Mouse (Mus musculus): ENCODE data around the gene Wnt5a. TPM values are rescaled to one million over a fixed set of nuclear protein-coding genes. Genes with fewer than 3 reads are reported as not detected.

The Wnt5a gene
- polyA plus RNA-seq, 1 experiment, result 22.6 TPM

- no peak for TF ChIP-seq CTCF (IDR thresholded peaks at IDR 0.05; ENCODE audit: borderline replicate concordance, extremely low read depth, insufficient read depth, insufficient read length)
- DNase-seq (ENCODE audit: low read depth), result no peak
Observed at GRCm38 (mm10) chr14:28531531-28531930, 27.0 kb downstream of the Wnt5a start.

DNA sequence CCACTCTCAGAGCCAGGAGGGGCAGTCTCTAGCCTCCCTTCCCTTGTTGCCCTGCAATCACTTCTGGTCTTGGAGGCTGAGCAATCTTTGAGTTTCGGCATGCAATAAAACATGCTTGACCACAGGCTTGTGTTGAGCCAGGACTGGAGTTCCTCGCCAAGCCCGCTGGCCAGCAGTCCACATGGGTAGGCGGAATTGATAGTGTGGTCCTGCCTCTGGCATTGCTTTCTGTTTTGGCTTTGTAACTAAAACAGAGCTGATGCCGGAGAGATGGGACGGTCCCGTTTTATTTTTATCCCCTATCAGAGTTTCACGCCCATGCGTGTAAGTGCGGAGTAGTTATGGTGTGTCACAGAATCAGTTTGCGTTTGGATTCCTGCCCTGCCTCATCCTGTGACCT, 28.4 kb downstream of the Wnt5a start:
- DNase-seq (ENCODE audit: low read depth), result no peak
- TF ChIP-seq POLR2A (IDR thresholded peaks at IDR 0.05; ENCODE audit: borderline replicate concordance, extremely low read depth, insufficient read depth, insufficient read length, poor library complexity, severe bottlenecking) (no peak), CTCF (IDR thresholded peaks at IDR 0.05; ENCODE audit: borderline replicate concordance, extremely low read depth, insufficient read depth, insufficient read length) (no peak)

GRCm38 (mm10) chr14:28533876-28534275, 29.3 kb downstream of the Wnt5a start:
- TF ChIP-seq CTCF (IDR thresholded peaks at IDR 0.05; ENCODE audit: borderline replicate concordance, extremely low read depth, insufficient read depth, insufficient read length), result no peak
- TF ChIP-seq POLR2A (IDR thresholded peaks at IDR 0.05; ENCODE audit: borderline replicate concordance, extremely low read depth, insufficient read depth, insufficient read length, poor library complexity, severe bottlenecking), result no peak
- DNase-seq (ENCODE audit: low read depth), result no peak

- DNase-seq (ENCODE audit: low read depth), result peak; percentile 88
- no peak for TF ChIP-seq CTCF (IDR thresholded peaks at IDR 0.05; ENCODE audit: borderline replicate concordance, extremely low read depth, insufficient read depth, insufficient read length)
- no peak for TF ChIP-seq POLR2A (IDR thresholded peaks at IDR 0.05; ENCODE audit: borderline replicate concordance, extremely low read depth, insufficient read depth, insufficient read length, poor library complexity, severe bottlenecking)
Observed at GRCm38 (mm10) chr14:28535814-28536213, 31.3 kb downstream of the Wnt5a start.

GRCm38 (mm10) chr14:28539577-28539976, 35.0 kb downstream of the Wnt5a start:
- DNase-seq (ENCODE audit: low read depth), result no peak
- no peak for TF ChIP-seq CTCF (IDR thresholded peaks at IDR 0.05; ENCODE audit: borderline replicate concordance, extremely low read depth, insufficient read depth, insufficient read length)
- TF ChIP-seq POLR2A (IDR thresholded peaks at IDR 0.05; ENCODE audit: borderline replicate concordance, extremely low read depth, insufficient read depth, insufficient read length, poor library complexity, severe bottlenecking), result no peak

- no peak for TF ChIP-seq POLR2A (IDR thresholded peaks at IDR 0.05; ENCODE audit: borderline replicate concordance, extremely low read depth, insufficient read depth, insufficient read length, poor library complexity, severe bottlenecking)
- no peak for TF ChIP-seq CTCF (IDR thresholded peaks at IDR 0.05; ENCODE audit: borderline replicate concordance, extremely low read depth, insufficient read depth, insufficient read length)
- no peak for DNase-seq (ENCODE audit: low read depth)
Observed at GRCm38 (mm10) chr14:28542117-28542741, 37.7 kb downstream of the Wnt5a start.

- no peak for DNase-seq (ENCODE audit: low read depth)
Observed at GRCm38 (mm10) chr14:28561861-28562260, 57.3 kb downstream of the Wnt5a start.

More at GRCm38 (mm10) chr14:28561861-28562260, 57.3 kb downstream of the Wnt5a start:
- TF ChIP-seq POLR2A (IDR thresholded peaks at IDR 0.05; ENCODE audit: borderline replicate concordance, extremely low read depth, insufficient read depth, insufficient read length, poor library complexity, severe bottlenecking) (no peak), CTCF (IDR thresholded peaks at IDR 0.05; ENCODE audit: borderline replicate concordance, extremely low read depth, insufficient read depth, insufficient read length) (no peak)

All from brain, embryonic 14.5 days (tissue).